Mouse (Mus musculus) activated CD4-positive, CD25-positive, alpha-beta regulatory T cell, adult 4 months (primary cell): ENCODE measurements around the gene 5830411N06Rik. TPM values are rescaled to one million over a fixed set of nuclear protein-coding genes. Genes with fewer than 3 reads are reported as not detected.

ENCODE experiments used
- polyA plus RNA-seq, 2 experiments: library from polyadenylated mRNA; unstranded; fragments of 100-300 nt; shearing (Covaris generic); gene quantifications; one replicate each; pipeline ENCODE4 v1.2.1; 2017

The 5830411N06Rik gene
- polyA plus RNA-seq, 2 experiments from 2014 or later, result 0.82 to 2.5 TPM

Other genes with a start within 250 kb of the 5830411N06Rik start
- gene Zfp511, start 210.9 kb upstream of the 5830411N06Rik start, polyA plus RNA-seq, result 10 to 100 TPM; 26.7 to 26.8 TPM
- gene Tubgcp2, start 210.6 kb upstream of the 5830411N06Rik start, polyA plus RNA-seq, result 10 to 100 TPM; 22.2 to 23.0 TPM
- gene Msx3, start 198.2 kb upstream of the 5830411N06Rik start, polyA plus RNA-seq, result not detected
- not detected for gene Caly, start 164.7 kb upstream of the 5830411N06Rik start, polyA plus RNA-seq
- gene Prap1, start 153.9 kb upstream of the 5830411N06Rik start, polyA plus RNA-seq, result not detected
- gene Fuom, start 144.8 kb upstream of the 5830411N06Rik start, polyA plus RNA-seq, result 10 to 100 TPM in 1 of 2 experiments, 1 to 10 TPM in 1; 9.9 to 11.0 TPM
- 1 to 10 TPM; 3.8 to 4.7 TPM for gene Paox, start 131.5 kb upstream of the 5830411N06Rik start, polyA plus RNA-seq
- gene Echs1, start 130.8 kb upstream of the 5830411N06Rik start, polyA plus RNA-seq, result 10 to 100 TPM; 73.1 to 79.4 TPM
- 10 to 100 TPM; 27.7 to 34.1 TPM for gene Mtg1, start 109.7 kb upstream of the 5830411N06Rik start, polyA plus RNA-seq
- not detected for gene Sprn, start 92.4 kb upstream of the 5830411N06Rik start, polyA plus RNA-seq
- gene Olfr522, start 82.5 kb upstream of the 5830411N06Rik start, polyA plus RNA-seq, result not detected
- gene Olfr523, start 74.1 kb upstream of the 5830411N06Rik start, polyA plus RNA-seq, result not detected
- gene Olfr524, start 41.3 kb upstream of the 5830411N06Rik start, polyA plus RNA-seq, result under 1 TPM in 1 of 2 experiments, not detected in 1; 0.17 TPM
- gene Cd163l1, start 29.0 kb upstream of the 5830411N06Rik start, polyA plus RNA-seq, result under 1 TPM in 1 of 2 experiments, not detected in 1; 0.15 TPM
- under 1 TPM; 0.09 to 0.28 TPM for gene Olfr525, start 73.6 kb downstream of the 5830411N06Rik start, polyA plus RNA-seq
- under 1 TPM in 1 of 2 experiments, not detected in 1; 0.45 TPM for gene Olfr527, start 86.7 kb downstream of the 5830411N06Rik start, polyA plus RNA-seq
- 1 to 10 TPM in 1 of 2 experiments, not detected in 1; 1.3 TPM for gene Olfr60, start 114.4 kb downstream of the 5830411N06Rik start, polyA plus RNA-seq
- gene Olfr530, start 129.0 kb downstream of the 5830411N06Rik start, polyA plus RNA-seq, result not detected
- not detected for gene Olfr531, start 155.6 kb downstream of the 5830411N06Rik start, polyA plus RNA-seq
- under 1 TPM in 1 of 2 experiments, not detected in 1; 0.29 TPM for gene Olfr532, start 174.4 kb downstream of the 5830411N06Rik start, polyA plus RNA-seq
- not detected for gene Olfr533, start 216.1 kb downstream of the 5830411N06Rik start, polyA plus RNA-seq
- gene Olfr535, start 236.9 kb downstream of the 5830411N06Rik start, polyA plus RNA-seq, result not detected